10 mouse cellular contexts compared by ENCODE assay signal in genomic region chr2:169634619-169635382, GRCm38 (mm10). TPM values are rescaled to one million over a fixed set of nuclear protein-coding genes. Genes with fewer than 3 reads are reported as not detected.
DNase-seq lines count a peak whose midpoint lies in the region; ATAC-seq and TF ChIP-seq lines count a peak whose summit lies in the region.
"Had no signal": no experiment of that assay in that cellular context is flagged by ENCODE, and none has a peak within 500 bp of the region (broad histone marks: within the 10 kb centered on the region; RNA-seq: fewer than 3 reads in every experiment).

No protein-coding gene starts in this region.

- peak overlapping the region; percentile 91 for H3K4me2 ChIP-seq in forebrain, postnatal 0 days (ENCODE audit: low read depth)
- peak overlapping the region; percentile 60 for H3K4me2 ChIP-seq in liver, embryonic 15.5 days

- WGBS in forebrain, postnatal 0 days = 38% methylated on average over 17 of the region's 17 CpGs
- 41% methylated on average over 17 of the region's 17 CpGs for WGBS in liver, embryonic 15.5 days (ENCODE audit: insufficient replicate concordance)

- peaks cover 9% of the 10 kb centered on the region for H3K27me3 ChIP-seq in erythroblast, embryonic 14.5 days (ENCODE audit: control insufficient read depth)
- H3K27me3 ChIP-seq in forebrain, postnatal 0 days (ENCODE audit: insufficient read depth, low read length) = 0 out of 2 replicates have a peak, but pooled peaks cover 5% of the 10 kb centered on the region
- H3K27me3 ChIP-seq in liver, embryonic 15.5 days = peaks cover 17% of the 10 kb centered on the region

- peak; percentile 56 for DNase-seq in CD4-positive helper T cell, adult 2 months (ENCODE audit: low read depth, low spot score)
- peak; percentile 21 for DNase-seq in forebrain, postnatal 0 days
- no peak for DNase-seq in right cerebral cortex, postnatal 14 days
- no peak for DNase-seq in gastrocnemius, postnatal 10 days
- DNase-seq in layer of hippocampus, postnatal 25 days (ENCODE audit: extremely low spot score in 1 of 2, low spot score in 1 of 2) = no peak

- no peak for ATAC-seq in erythroblast, adult 5-6 weeks (replicated peaks; ENCODE audit: low FRiP score, poor library complexity, severe bottlenecking)
- no peak for ATAC-seq in forebrain, postnatal 0 days
- ATAC-seq in liver, embryonic 15.5 days (ENCODE audit: insufficient read depth) = no peak

- no peak overlapping the region for H3K27ac ChIP-seq in forebrain, postnatal 0 days (ENCODE audit: low read depth, low read length)
- no peak overlapping the region for H3K27ac ChIP-seq in liver, embryonic 15.5 days (replicated peaks)

- peaks cover 2% of the 10 kb centered on the region; the same call in 1 of the 2 replicates for H3K9me3 ChIP-seq in erythroblast, embryonic 14.5 days (ENCODE audit: control insufficient read depth, low read length)
- H3K9me3 ChIP-seq in forebrain, postnatal 0 days (ENCODE audit: low read length) = no peaks in the 10 kb centered on the region
- no peaks in the 10 kb centered on the region for H3K9me3 ChIP-seq in liver, embryonic 15.5 days (replicated peaks)

- H3K4me1 ChIP-seq in erythroblast, embryonic 14.5 days (ENCODE audit: control insufficient read depth) = no peaks in the 10 kb centered on the region
- no peaks in the 10 kb centered on the region for H3K4me1 ChIP-seq in forebrain, postnatal 0 days (ENCODE audit: insufficient read depth)
- no peaks in the 10 kb centered on the region; the same call in 1 of the 2 replicates for H3K4me1 ChIP-seq in liver, embryonic 15.5 days (replicated peaks)

- peak overlapping the region; percentile 51 for H3K4me3 ChIP-seq in erythroblast, embryonic 14.5 days (replicated peaks)
- H3K4me3 ChIP-seq in forebrain, postnatal 0 days (ENCODE audit: low read depth, low read length) = peak overlapping the region; percentile 51
- peak overlapping the region; percentile 53 for H3K4me3 ChIP-seq in liver, embryonic 15.5 days (replicated peaks)

- no peak for TF ChIP-seq CTCF in forebrain, postnatal 0 days (IDR thresholded peaks at IDR 0.05; ENCODE audit: low read depth)

- H3K9ac ChIP-seq in forebrain, postnatal 0 days = 0 out of 2 replicates have a peak overlapping the region, but pooled peaks have one; percentile 60
- H3K9ac ChIP-seq in liver, embryonic 15.5 days = no peak overlapping the region

- H3K36me3 ChIP-seq in erythroblast, embryonic 14.5 days (ENCODE audit: control insufficient read depth) = no peaks in the 10 kb centered on the region
- no peaks in the 10 kb centered on the region for H3K36me3 ChIP-seq in forebrain, postnatal 0 days (ENCODE audit: insufficient read depth)
- H3K36me3 ChIP-seq in liver, embryonic 15.5 days (replicated peaks) = no peaks in the 10 kb centered on the region

RNA-seq across cellular contexts. Expression of gene Tshz2, which starts 2.0 kb away (rescaled TPM):
- polyA plus RNA-seq in erythroblast, embryonic 14.5 days (2012) = not detected in 2 replicates
- not detected in 2 replicates for total RNA-seq in erythroblast, adult 5-6 weeks (2015; ENCODE audit: low replicate concordance)
- not detected in 2 replicates for total RNA-seq in erythroblast, adult 5-6 weeks (2017; ENCODE audit: low replicate concordance)
- 26.1 and 29.2 TPM in 2 replicates for total RNA-seq in forebrain, postnatal 0 days (2014; rRNA removed)
- 8.8 and 19.7 TPM in 2 replicates for polyA plus RNA-seq in forebrain, postnatal 0 days (2015; fragmentation: Nextera tagmentation; extraction: Ambion mirVana)
- 0.70 and 0.88 TPM in 2 replicates for polyA plus RNA-seq in liver, embryonic 15.5 days (2015; fragmentation: Nextera tagmentation; extraction: Ambion mirVana)
- total RNA-seq in gastrocnemius, postnatal 10 days (2021) = 10 to 100 TPM; 22.4 to 24.8 TPM
- 10 to 100 TPM; 26.7 to 41.8 TPM for total RNA-seq in layer of hippocampus, postnatal 25 days (2021)
- polyA plus RNA-seq: C2C12 had no signal

RNA-seq across cellular contexts. Expression of gene Gm11011, which starts 47.3 kb away (rescaled TPM):
- polyA plus RNA-seq in erythroblast, embryonic 14.5 days (2012) = not detected in 2 replicates
- not detected in 2 replicates for total RNA-seq in erythroblast, adult 5-6 weeks (2015; ENCODE audit: low replicate concordance)
- not detected in 2 replicates for total RNA-seq in erythroblast, adult 5-6 weeks (2017; ENCODE audit: low replicate concordance)
- not detected in 2 replicates for total RNA-seq in forebrain, postnatal 0 days (2014; rRNA removed)
- not detected in 2 replicates for polyA plus RNA-seq in forebrain, postnatal 0 days (2015; fragmentation: Nextera tagmentation; extraction: Ambion mirVana)
- not detected in 2 replicates for polyA plus RNA-seq in liver, embryonic 15.5 days (2015; fragmentation: Nextera tagmentation; extraction: Ambion mirVana)
- not detected for total RNA-seq in gastrocnemius, postnatal 10 days (2021)
- not detected for total RNA-seq in layer of hippocampus, postnatal 25 days (2021)
- polyA plus RNA-seq: C2C12; large intestine, adult 2 months had no signal

Comparison
In these comparisons a context has a peak if more than half of its experiments do, and no peak if none do; other contexts are left out.
1. DNase-seq: peak in CD4-positive helper T cell, adult 2 months (single experiment) and forebrain, postnatal 0 days (single experiment); none in right cerebral cortex, postnatal 14 days (single experiment), gastrocnemius, postnatal 10 days (single experiment) and layer of hippocampus, postnatal 25 days (0 of 2).
2. RNA of gene Tshz2, which starts 2.0 kb away (total RNA-seq): 26.7 to 41.8 TPM in layer of hippocampus, postnatal 25 days, 26.1 to 29.2 TPM in forebrain, postnatal 0 days and 22.4 to 24.8 TPM in gastrocnemius, postnatal 10 days; not detected in erythroblast, adult 5-6 weeks; every median in the first group is over 10 times any median in the second.
3. Peak in every context shown above with its lines, with median percentiles within 50 percentile points of each other: H3K4me3 ChIP-seq.